Mouse (Mus musculus): ENCODE data around the gene Ctnnd2. TPM values are rescaled to one million over a fixed set of nuclear protein-coding genes. Genes with fewer than 3 reads are reported as not detected.

Ctnnd2 gene
- total and polyA plus RNA-seq, 2 experiments: 0.02 to 0.28 TPM

DNA sequence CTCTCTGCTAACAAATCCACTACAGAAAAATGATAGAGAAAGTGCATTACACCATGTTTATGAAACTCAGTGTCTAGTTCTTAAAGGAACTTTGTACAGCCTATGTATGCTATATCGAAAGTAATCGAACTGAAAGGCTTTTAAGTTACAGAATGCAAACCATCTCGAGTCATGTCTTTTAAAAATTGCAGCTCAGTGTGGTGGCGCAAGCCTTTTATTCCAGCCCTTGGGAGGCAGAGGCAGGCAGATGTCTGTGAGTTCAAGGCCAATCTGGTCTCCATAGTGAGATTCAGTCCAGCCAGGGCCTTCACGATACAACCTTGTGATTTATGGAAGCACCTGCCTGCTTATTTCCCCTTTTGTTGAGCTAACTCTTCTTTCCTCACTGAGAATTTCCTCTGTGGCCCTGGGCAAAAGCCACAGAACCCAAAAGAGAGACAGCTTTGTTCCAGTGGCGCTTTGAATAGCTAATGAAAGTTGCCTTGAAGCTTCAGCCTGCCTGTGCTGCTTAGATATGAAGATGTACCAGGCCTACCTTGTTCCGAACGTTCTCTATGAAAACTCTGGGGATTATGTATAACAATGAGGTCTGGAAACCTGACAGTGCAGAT lies 488.3 kb downstream of the Ctnnd2 start:
- Histone ChIP-seq H3K4me1 (ENCODE audit: control insufficient read depth, insufficient read depth, low read length) (no peaks in the 10 kb centered on the region), H3K27me3 (ENCODE audit: control insufficient read depth, insufficient read depth, low read length) (no peaks in the 10 kb centered on the region), H3K36me3 (ENCODE audit: control insufficient read depth, insufficient read depth, low read length) (no peaks in the 10 kb centered on the region), H3K4me3 (ENCODE audit: insufficient read depth, low read depth, low read length) (no peak overlapping the region), H3K27ac (replicated peaks; ENCODE audit: insufficient read depth, low read depth, low read length) (no peak overlapping the region), H3K9ac (ENCODE audit: low read depth, low read length) (no peak overlapping the region), H3K79me2 (ENCODE audit: control insufficient read depth, insufficient read depth, low read length) (no peaks in the 10 kb centered on the region)
- 87% methylated on average over 8 of the region's 8 CpGs for WGBS
- no peak for TF ChIP-seq CTCF (IDR thresholded peaks at IDR 0.05; ENCODE audit: low read depth, low read length)
- TF ChIP-seq POLR2A (IDR thresholded peaks at IDR 0.05; ENCODE audit: extremely low read depth, insufficient read depth, low read length): no peak
- DNase-seq (ENCODE audit: extremely low read depth, low read depth, low spot score): no peak

DNA sequence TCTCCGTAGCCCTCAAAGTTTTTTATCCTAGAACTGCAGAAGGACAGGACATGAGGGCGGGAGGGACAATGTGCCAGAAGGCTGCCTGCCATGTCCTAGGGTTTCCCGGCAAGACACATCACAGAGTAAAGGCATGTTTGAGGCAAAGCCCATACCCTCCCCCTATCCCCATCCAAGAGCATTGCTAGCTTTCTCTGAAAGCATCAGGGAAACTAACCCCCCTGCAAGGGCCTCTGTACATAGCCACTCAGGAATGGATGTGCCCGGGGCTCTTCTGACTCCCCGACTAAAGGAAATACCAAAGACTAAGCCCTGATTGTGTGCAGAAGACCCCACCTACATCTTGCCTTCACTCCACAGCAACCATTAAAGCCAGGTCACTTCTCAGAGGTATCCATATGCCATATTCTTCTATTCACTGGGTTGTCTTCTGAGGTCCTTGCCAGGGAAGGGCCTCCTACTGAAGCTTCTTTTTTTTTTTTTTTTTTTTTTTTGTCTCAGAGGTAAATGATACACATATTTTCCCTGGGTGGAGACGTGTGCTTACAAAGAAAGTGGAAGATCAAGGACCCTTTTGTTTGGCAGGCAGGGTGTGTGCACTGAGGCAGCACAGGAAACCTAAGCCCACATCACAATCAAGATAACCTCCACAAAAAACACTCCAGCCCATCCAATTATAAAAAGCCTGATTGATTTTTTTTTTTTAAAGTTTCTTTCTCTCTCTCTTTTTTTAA lies 489.5 kb downstream of the Ctnnd2 start:
- no peak for TF ChIP-seq POLR2A (IDR thresholded peaks at IDR 0.05; ENCODE audit: extremely low read depth, insufficient read depth, low read length)
- TF ChIP-seq CTCF (IDR thresholded peaks at IDR 0.05; ENCODE audit: low read depth, low read length): no peak
- H3K79me2 ChIP-seq (ENCODE audit: control insufficient read depth, insufficient read depth, low read length): no peaks in the 10 kb centered on the region
- H3K4me3 ChIP-seq (ENCODE audit: insufficient read depth, low read depth, low read length): no peak overlapping the region
- no peaks in the 10 kb centered on the region for H3K36me3 ChIP-seq (ENCODE audit: control insufficient read depth, insufficient read depth, low read length)
- no peaks in the 10 kb centered on the region for H3K27me3 ChIP-seq (ENCODE audit: control insufficient read depth, insufficient read depth, low read length)
- DNase-seq (ENCODE audit: extremely low read depth, low read depth, low spot score): no peak
- WGBS: 61% methylated on average over 6 of the region's 6 CpGs
- H3K4me1 ChIP-seq (ENCODE audit: control insufficient read depth, insufficient read depth, low read length): no peaks in the 10 kb centered on the region
- H3K9ac ChIP-seq (ENCODE audit: low read depth, low read length): no peak overlapping the region
- no peak overlapping the region for H3K27ac ChIP-seq (replicated peaks; ENCODE audit: insufficient read depth, low read depth, low read length)

DNA sequence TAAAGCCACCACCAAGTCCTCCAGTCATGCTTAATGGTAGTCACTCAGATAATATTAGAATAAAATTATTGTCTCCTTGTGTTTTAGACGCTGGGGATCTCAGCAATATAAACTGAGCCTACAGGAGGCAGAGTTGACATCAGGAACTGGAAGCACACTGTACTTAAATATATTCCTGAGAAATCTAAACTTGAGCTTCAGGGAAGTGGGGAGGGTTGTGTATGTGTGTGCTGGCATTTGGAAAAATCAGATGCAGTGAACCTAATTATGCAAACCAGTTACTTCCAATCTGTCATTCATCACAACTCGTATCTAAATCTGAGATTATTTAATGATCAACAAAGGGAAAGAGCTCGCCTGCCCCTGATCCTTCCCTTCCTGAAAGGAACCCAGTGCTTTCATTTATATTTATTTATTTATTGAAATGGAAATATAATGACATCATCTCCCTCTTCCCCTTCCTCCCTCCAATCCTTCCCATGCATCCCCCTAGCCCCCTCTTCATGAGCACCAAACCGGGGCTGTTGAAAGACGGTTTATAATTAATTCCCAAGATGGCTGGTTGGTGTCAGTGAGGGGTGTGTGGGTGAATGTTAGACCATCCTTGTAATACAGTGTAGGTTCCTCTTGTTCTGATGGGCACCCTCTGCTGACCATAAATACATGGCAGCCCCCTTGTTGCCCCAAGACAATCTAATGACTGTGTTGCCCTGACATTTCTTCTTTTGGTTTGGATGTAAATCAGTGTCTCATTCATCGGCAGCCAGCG lies 495.6 kb downstream of the Ctnnd2 start:
- H3K27ac ChIP-seq (replicated peaks; ENCODE audit: insufficient read depth, low read depth, low read length): no peak overlapping the region
- no peak for DNase-seq (ENCODE audit: extremely low read depth, low read depth, low spot score)
- WGBS: 74% methylated on average over 7 of the region's 7 CpGs
- H3K79me2 ChIP-seq (ENCODE audit: control insufficient read depth, insufficient read depth, low read length): no peaks in the 10 kb centered on the region
- H3K4me3 ChIP-seq (ENCODE audit: insufficient read depth, low read depth, low read length): no peak overlapping the region
- no peak for TF ChIP-seq CTCF (IDR thresholded peaks at IDR 0.05; ENCODE audit: low read depth, low read length)
- no peak for TF ChIP-seq POLR2A (IDR thresholded peaks at IDR 0.05; ENCODE audit: extremely low read depth, insufficient read depth, low read length)
- no peak overlapping the region for H3K9ac ChIP-seq (ENCODE audit: low read depth, low read length)
- no peaks in the 10 kb centered on the region for H3K4me1 ChIP-seq (ENCODE audit: control insufficient read depth, insufficient read depth, low read length)
- H3K36me3 ChIP-seq (ENCODE audit: control insufficient read depth, insufficient read depth, low read length): no peaks in the 10 kb centered on the region
- no peaks in the 10 kb centered on the region for H3K27me3 ChIP-seq (ENCODE audit: control insufficient read depth, insufficient read depth, low read length)

GRCm38 (mm10) chr15:30681939-30682338 lies 509.5 kb downstream of the Ctnnd2 start:
- 74% methylated on average over 4 of the region's 4 CpGs for WGBS
- Histone ChIP-seq H3K4me3 (ENCODE audit: insufficient read depth, low read depth, low read length) (no peak overlapping the region), H3K36me3 (ENCODE audit: control insufficient read depth, insufficient read depth, low read length) (no peaks in the 10 kb centered on the region), H3K27me3 (ENCODE audit: control insufficient read depth, insufficient read depth, low read length) (no peaks in the 10 kb centered on the region), H3K4me1 (ENCODE audit: control insufficient read depth, insufficient read depth, low read length) (no peaks in the 10 kb centered on the region), H3K9ac (ENCODE audit: low read depth, low read length) (no peak overlapping the region), H3K27ac (replicated peaks; ENCODE audit: insufficient read depth, low read depth, low read length) (no peak overlapping the region), H3K79me2 (ENCODE audit: control insufficient read depth, insufficient read depth, low read length) (no peaks in the 10 kb centered on the region)
- TF ChIP-seq CTCF (IDR thresholded peaks at IDR 0.05; ENCODE audit: low read depth, low read length): no peak
- no peak for TF ChIP-seq POLR2A (IDR thresholded peaks at IDR 0.05; ENCODE audit: extremely low read depth, insufficient read depth, low read length)
- DNase-seq (ENCODE audit: extremely low read depth, low read depth, low spot score): no peak

DNA sequence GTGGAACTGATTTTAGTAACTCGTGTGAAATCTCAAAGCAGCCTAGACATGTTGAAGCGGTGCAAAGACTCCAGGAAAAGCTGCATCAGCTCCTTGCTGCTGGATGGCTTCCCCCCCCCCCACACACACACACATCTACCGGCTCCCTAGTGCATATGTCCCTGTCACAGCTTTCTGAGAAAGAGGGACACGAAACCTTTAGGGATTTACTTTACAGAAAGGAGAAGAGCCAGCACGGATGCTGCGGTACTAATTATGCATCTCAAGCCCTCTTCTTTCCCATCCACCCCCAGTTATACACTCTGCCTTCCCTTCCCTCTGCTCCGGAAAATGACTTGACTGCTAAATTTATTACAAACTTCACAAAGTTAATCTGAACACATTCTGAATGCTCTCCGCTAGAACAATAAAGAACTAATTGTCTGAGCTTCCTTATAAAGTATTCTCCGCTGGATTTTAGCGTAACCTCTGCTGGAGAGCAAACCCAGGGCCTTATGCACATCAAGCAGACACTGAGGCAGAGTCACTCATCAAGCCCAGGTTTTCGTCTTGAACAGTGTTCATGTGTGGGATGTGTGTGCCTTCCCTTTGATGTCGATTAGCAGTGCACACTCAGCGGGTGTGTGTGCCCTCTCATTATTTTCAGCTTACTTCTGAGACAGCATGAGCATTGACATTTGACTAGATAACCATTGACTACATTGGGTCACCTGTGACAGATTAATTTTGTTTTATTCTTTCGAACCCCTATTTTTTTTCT lies 510.1 kb downstream of the Ctnnd2 start:
- 85% methylated on average over 14 of the region's 14 CpGs for WGBS
- H3K36me3 ChIP-seq (ENCODE audit: control insufficient read depth, insufficient read depth, low read length): no peaks in the 10 kb centered on the region
- DNase-seq (ENCODE audit: extremely low read depth, low read depth, low spot score): no peak

More for the DNA sequence above, 510.1 kb downstream of the Ctnnd2 start:
- no peak overlapping the region for H3K9ac ChIP-seq (ENCODE audit: low read depth, low read length)
- H3K4me1 ChIP-seq (ENCODE audit: control insufficient read depth, insufficient read depth, low read length): no peaks in the 10 kb centered on the region
- no peaks in the 10 kb centered on the region for H3K27me3 ChIP-seq (ENCODE audit: control insufficient read depth, insufficient read depth, low read length)
- TF ChIP-seq POLR2A (IDR thresholded peaks at IDR 0.05; ENCODE audit: extremely low read depth, insufficient read depth, low read length) (no peak), CTCF (IDR thresholded peaks at IDR 0.05; ENCODE audit: low read depth, low read length) (no peak)
- no peak overlapping the region for H3K4me3 ChIP-seq (ENCODE audit: insufficient read depth, low read depth, low read length)
- no peaks in the 10 kb centered on the region for H3K79me2 ChIP-seq (ENCODE audit: control insufficient read depth, insufficient read depth, low read length)
- H3K27ac ChIP-seq (replicated peaks; ENCODE audit: insufficient read depth, low read depth, low read length): no peak overlapping the region
